Mouse (Mus musculus) megakaryocyte, embryonic 14.5 days (primary cell): ENCODE results near the gene Tulp3. TPM values are rescaled to one million over a fixed set of nuclear protein-coding genes. Genes with fewer than 3 reads are reported as not detected.
A peak's percentile ranks its signal among the peaks of the same experiment; 100 is the strongest.
"Not testable (repeated sequence)": the region's sequence is repeated elsewhere in the genome, so short reads cannot be mapped to it uniquely, and the experiment has no call there.

Source experiments
- H3K27me3 ChIP-seq: replicated peaks from 2 replicates; pipeline ENCODE3; 2012; ENCODE audit warnings: inconsistent platforms
- H3K36me3 ChIP-seq: replicated peaks from 2 replicates; pipeline ENCODE3; 2012; ENCODE audit warnings: low read length, inconsistent platforms, mixed read lengths
- H3K4me1 ChIP-seq: 2 replicates; pipeline ENCODE4 v1.6.1; 2012; ENCODE audit warnings: inconsistent platforms
- H3K4me3 ChIP-seq: replicated peaks from 2 replicates; pipeline ENCODE3; 2012; ENCODE audit warnings: moderate library complexity, mild to moderate bottlenecking, inconsistent platforms
- H3K9me3 ChIP-seq: 2 replicates; pipeline ENCODE4 v1.6.1; 2012; ENCODE audit warnings: inconsistent platforms
- FLI1 ChIP-seq: IDR thresholded peaks from 2 replicates; pipeline ENCODE4 v1.6.1; 2012; ENCODE audit warnings: low read length, inconsistent platforms, mixed read lengths
- GATA1 ChIP-seq: IDR thresholded peaks from 3 replicates; pipeline ENCODE4 v1.6.1; 2012; ENCODE audit warnings: mixed read lengths, low read length, inconsistent platforms, borderline replicate concordance
- polyA plus RNA-seq: library from polyadenylated mRNA; stranded (reverse); fragments of >175 nt; gene quantifications from 2 replicates; pipeline ENCODE4 v1.2.3, GENCODE M21; 2012; ENCODE audit warnings: low replicate concordance; ENCODE audit not compliant: insufficient read depth

Gene Tulp3
- polyA plus RNA-seq, 1 experiment = 2.8 TPM

- H3K4me3 ChIP-seq = no peak overlapping the region
- peaks cover 36% of the 10 kb centered on the region for H3K27me3 ChIP-seq
- peaks cover 14% of the 10 kb centered on the region for H3K4me1 ChIP-seq
- TF ChIP-seq GATA1 (no peak), FLI1 (no peak)
- H3K36me3 ChIP-seq = peaks cover 6% of the 10 kb centered on the region
- H3K9me3 ChIP-seq = no peaks in the 10 kb centered on the region
Observed at GRCm38 (mm10) chr6:128381254-128381653, 25.6 kb upstream of the Tulp3 start.

DNA sequence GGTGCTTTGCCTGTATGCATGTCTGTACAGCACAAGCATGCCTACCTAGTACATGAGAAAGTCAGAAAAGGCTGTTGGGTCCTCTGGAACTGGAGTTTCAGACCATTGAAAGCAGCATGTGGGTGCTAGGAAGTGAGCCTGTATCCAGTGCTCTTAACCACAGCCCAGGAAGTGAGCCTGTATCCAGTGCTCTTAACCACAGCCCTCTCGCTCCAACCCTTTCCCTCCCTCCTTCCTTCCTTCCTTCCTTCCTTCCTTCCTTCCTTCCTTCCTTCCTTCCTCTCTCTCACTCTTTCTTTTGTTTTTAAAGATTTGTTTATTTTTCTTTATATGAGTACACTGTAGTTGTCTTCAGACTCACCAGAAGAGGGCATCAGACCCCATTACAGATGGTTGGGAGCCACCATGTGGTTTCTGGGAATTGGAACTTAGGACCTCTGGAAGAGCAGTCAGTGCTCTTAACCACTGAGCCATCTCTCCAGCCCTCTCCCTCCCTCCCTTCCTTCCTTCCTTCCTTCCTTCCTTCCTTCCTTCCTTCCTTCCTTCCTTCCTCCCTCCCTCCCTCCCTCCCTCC lies 25.0 kb upstream of the Tulp3 start:
- H3K36me3 ChIP-seq, H3K9me3 ChIP-seq, H3K4me3 ChIP-seq: not testable (repeated sequence)
- peaks cover 32% of the 10 kb centered on the region for H3K27me3 ChIP-seq
- peaks cover 14% of the 10 kb centered on the region for H3K4me1 ChIP-seq

DNA sequence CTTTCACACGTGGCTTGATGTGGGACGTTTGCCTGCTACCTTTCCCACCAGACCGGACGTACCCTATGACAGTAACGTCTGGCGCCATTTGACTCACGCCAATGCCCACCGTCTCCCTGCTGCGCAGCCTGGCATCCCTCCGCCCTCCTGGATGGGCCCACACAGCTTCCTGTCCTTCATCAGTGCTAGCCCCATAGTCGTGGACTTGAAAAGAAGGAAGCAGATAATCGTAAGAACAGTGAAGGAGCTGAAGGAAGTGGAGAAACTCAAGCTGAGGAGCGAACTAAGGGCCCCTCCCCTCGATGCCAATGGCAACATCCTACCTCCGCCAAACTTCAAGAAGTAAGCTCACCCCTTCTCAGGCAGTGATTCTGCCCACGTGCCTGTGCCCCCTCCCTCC lies 24.0 kb upstream of the Tulp3 start:
- Histone ChIP-seq H3K4me3 (no peak overlapping the region), H3K36me3 (peaks cover 15% of the 10 kb centered on the region), H3K27me3 (peaks cover 25% of the 10 kb centered on the region), H3K9me3 (no peaks in the 10 kb centered on the region), H3K4me1 (peaks cover 14% of the 10 kb centered on the region)
- TF ChIP-seq GATA1 (no peak), FLI1 (no peak)

DNA sequence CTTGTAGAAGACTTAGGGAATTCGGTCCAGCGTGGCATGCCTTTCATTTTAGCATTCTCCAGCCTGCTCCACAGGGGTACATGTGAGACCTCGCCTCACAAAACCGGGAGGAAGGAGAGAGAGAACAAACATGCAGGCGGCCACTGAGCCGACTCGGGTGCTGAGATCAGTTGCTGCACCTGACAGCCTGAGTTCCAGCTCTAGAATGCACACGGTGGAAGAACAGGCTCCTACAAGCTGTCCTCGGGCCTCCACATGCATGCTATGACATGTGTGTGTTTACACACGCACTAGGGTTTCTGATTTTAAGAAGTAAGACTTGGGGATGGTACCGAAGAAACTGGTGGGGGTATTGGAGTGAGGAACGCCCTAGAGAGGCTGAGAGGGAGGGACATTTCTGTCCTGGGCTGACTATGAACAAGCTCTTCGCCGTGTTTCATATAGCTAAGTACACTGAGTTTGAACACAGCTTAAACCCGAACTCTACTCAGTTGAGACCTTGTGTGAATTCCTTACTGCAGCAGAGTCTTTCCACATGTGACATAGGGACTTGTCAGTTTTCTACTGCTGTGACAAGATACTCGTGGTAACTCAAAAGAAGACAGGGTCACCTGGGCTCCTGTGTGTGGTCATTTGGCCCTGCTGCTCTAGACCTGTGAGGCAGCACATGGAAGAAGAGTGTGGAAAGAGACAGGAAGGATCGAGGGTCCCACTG lies 20.9 kb upstream of the Tulp3 start:
- TF ChIP-seq GATA1 = no peak
- Histone ChIP-seq H3K27me3 (peaks cover 7% of the 10 kb centered on the region), H3K36me3 (peaks cover 46% of the 10 kb centered on the region), H3K4me3 (no peak overlapping the region), H3K9me3 (no peaks in the 10 kb centered on the region), H3K4me1 (peaks cover 19% of the 10 kb centered on the region)

DNA sequence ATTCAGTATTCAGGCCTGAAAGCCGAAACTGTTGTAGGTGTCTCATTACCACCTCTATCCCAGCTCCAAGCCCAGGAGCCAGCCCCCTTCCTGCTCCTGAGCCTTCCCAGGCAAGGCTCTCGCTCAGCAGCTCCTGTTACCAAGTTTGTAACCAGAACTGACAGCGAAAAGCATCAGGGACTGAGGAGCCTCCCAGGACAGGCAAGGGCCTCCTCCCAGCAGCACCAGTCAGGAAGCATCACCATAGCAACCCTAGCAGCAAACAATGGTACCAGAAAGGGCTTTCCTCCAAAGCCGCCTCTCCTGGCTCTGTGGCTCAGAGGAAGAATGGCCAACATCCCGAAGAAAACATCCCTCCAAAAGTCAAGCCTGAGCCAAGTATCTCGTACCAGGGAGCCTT lies 19.5 kb upstream of the Tulp3 start, which contains the start of the genes Tex52 and Gm44596:
Tex52 (plus strand) TSS at position 265 of the 400 bp plus-strand sequence.
Gm44596 (plus strand) TSS at position 312 of the 400 bp plus-strand sequence.
- peaks cover 13% of the 10 kb centered on the region for H3K4me1 ChIP-seq
- peaks cover 5% of the 10 kb centered on the region for H3K27me3 ChIP-seq
- TF ChIP-seq FLI1 = no peak
- TF ChIP-seq GATA1 = no peak
- peaks cover 59% of the 10 kb centered on the region for H3K36me3 ChIP-seq
- no peak within 1 kb of the TSS for H3K4me3 ChIP-seq
- no peaks in the 10 kb centered on the region for H3K9me3 ChIP-seq

GRCm38 (mm10) chr6:128370040-128370439 lies 14.4 kb upstream of the Tulp3 start:
- Histone ChIP-seq H3K9me3 (no peaks in the 10 kb centered on the region), H3K36me3 (peaks cover 97% of the 10 kb centered on the region), H3K27me3 (no peaks in the 10 kb centered on the region), H3K4me3 (no peak overlapping the region), H3K4me1 (peaks cover 17% of the 10 kb centered on the region)
- TF ChIP-seq FLI1 (no peak), GATA1 (no peak)

GRCm38 (mm10) chr6:128366466-128366865 lies 10.8 kb upstream of the Tulp3 start:
- peaks cover 32% of the 10 kb centered on the region for H3K4me1 ChIP-seq
- H3K9me3 ChIP-seq = no peaks in the 10 kb centered on the region
- H3K27me3 ChIP-seq = no peaks in the 10 kb centered on the region
- H3K36me3 ChIP-seq = peaks cover 62% of the 10 kb centered on the region
- no peak overlapping the region for H3K4me3 ChIP-seq
- no peak for TF ChIP-seq GATA1
- TF ChIP-seq FLI1 = no peak

DNA sequence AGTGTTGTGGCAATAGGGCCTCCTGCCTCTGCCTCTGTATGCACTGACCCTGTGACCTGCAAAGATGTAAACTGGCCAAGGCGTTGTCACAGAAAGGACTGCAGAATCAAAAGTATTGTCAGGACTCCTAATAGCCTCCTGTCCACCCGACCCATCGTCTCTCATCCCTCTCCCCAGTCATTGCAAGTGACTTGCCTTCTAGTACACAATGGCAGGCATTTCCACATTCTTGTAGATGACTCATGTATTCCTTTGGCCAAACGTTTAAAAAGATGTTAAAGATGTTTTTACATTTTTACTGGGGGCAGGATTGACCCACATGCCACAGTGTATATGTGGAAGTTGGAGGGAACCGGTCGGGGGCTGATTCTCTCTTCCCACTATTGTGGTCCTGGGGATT lies 9.1 kb upstream of the Tulp3 start:
- Histone ChIP-seq H3K36me3 (peaks cover 49% of the 10 kb centered on the region), H3K4me1 (peaks cover 43% of the 10 kb centered on the region), H3K4me3 (peak overlapping the region; percentile 42), H3K27me3 (no peaks in the 10 kb centered on the region), H3K9me3 (no peaks in the 10 kb centered on the region)
- TF ChIP-seq FLI1 (no peak), GATA1 (no peak)

GRCm38 (mm10) chr6:128363007-128363825 lies 7.6 kb upstream of the Tulp3 start:
- Histone ChIP-seq H3K36me3 (peaks cover 45% of the 10 kb centered on the region), H3K27me3 (no peaks in the 10 kb centered on the region), H3K4me3 (peak overlapping the region; percentile 99), H3K4me1 (peaks cover 41% of the 10 kb centered on the region), H3K9me3 (no peaks in the 10 kb centered on the region)
- no peak for TF ChIP-seq GATA1
- TF ChIP-seq FLI1 = no peak

DNA sequence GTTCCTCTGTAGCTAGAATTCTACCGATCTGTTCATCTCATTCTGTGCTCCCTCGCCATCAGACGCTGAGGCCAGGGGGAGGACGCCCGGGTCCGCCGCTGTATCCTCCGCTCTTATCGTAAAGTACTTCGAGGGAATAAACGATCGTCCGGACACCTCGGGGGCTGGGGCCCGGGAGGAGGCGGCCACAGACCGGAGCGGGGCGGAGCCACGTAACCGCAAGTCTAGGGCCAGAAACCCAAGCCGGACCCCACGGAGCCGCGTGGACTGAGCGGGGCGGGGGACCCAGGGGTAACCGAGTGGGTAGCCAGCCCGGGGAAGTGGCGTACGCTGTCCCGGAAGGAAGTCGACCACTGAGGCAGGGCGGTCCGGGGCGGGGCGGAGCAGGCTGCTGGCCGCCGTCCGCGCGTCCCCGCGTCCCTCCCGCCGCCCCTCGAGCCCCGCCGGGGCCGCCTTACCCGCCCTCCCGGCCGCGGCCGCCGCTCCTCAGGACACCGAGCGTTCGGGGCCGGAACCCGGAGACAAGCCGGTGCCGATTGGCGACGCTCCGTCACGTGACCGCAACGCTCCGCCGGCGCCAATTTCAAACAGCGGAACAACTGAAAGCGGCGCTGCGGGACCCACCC lies 6.8 kb upstream of the Tulp3 start, which contains the start of the genes Rhno1 and Foxm1:
Rhno1 (minus strand) TSS at position 531 of the 626 bp plus-strand sequence.
Foxm1 (plus strand) TSS at position 587 of the 626 bp plus-strand sequence.
- TF ChIP-seq GATA1 (no peak), FLI1 (peak; percentile 40; the same call in 1 of the 2 replicates)
- no peaks in the 10 kb centered on the region for H3K9me3 ChIP-seq
- peak within 1 kb of the TSS; percentile 99 for H3K4me3 ChIP-seq
- H3K36me3 ChIP-seq = peaks cover 46% of the 10 kb centered on the region
- no peaks in the 10 kb centered on the region for H3K27me3 ChIP-seq
- peaks cover 41% of the 10 kb centered on the region for H3K4me1 ChIP-seq
